Mouse (Mus musculus) testis, postnatal 10 days (tissue): Measurements from ENCODE around the gene Adcy1.

ENCODE experiments used
- DNase-seq: peaks from one replicate; pipeline ENCODE4 v3.0.0; 2021; ENCODE audit warnings: low spot score

Adcy1 gene

GRCm38 (mm10) chr11:7069762-7070161 is 6.5 kb downstream of the Adcy1 start:
- no peak for DNase-seq

- DNase-seq, result no peak
Observed at GRCm38 (mm10) chr11:7071617-7072016, 8.3 kb downstream of the Adcy1 start.

GRCm38 (mm10) chr11:7073556-7073955 is 10.3 kb downstream of the Adcy1 start:
- no peak for DNase-seq

- DNase-seq, result no peak
Observed at GRCm38 (mm10) chr11:7076510-7076909, 13.2 kb downstream of the Adcy1 start.

GRCm38 (mm10) chr11:7081893-7082292 is 18.6 kb downstream of the Adcy1 start:
- DNase-seq, result no peak

GRCm38 (mm10) chr11:7083911-7084310 is 20.6 kb downstream of the Adcy1 start:
- DNase-seq, result no peak

- no peak for DNase-seq
Observed at GRCm38 (mm10) chr11:7085184-7085583, 21.9 kb downstream of the Adcy1 start.

GRCm38 (mm10) chr11:7091120-7091519 is 27.8 kb downstream of the Adcy1 start:
- no peak for DNase-seq

GRCm38 (mm10) chr11:7094844-7095243 is 31.6 kb downstream of the Adcy1 start:
- no peak for DNase-seq

GRCm38 (mm10) chr11:7101674-7102073 is 38.4 kb downstream of the Adcy1 start:
- DNase-seq, result no peak

GRCm38 (mm10) chr11:7102256-7103194 is 39.2 kb downstream of the Adcy1 start:
- no peak for DNase-seq

- DNase-seq, result no peak
Observed at GRCm38 (mm10) chr11:7105337-7105736, 42.0 kb downstream of the Adcy1 start.

GRCm38 (mm10) chr11:7109131-7109530 is 45.8 kb downstream of the Adcy1 start:
- no peak for DNase-seq

GRCm38 (mm10) chr11:7113046-7113445 is 49.8 kb downstream of the Adcy1 start:
- no peak for DNase-seq

- DNase-seq, result peak; percentile 52
Observed at GRCm38 (mm10) chr11:7113687-7114086, 50.4 kb downstream of the Adcy1 start.

GRCm38 (mm10) chr11:7114312-7114711 is 51.0 kb downstream of the Adcy1 start:
- no peak for DNase-seq

- no peak for DNase-seq
Observed at GRCm38 (mm10) chr11:7116647-7117046, 53.4 kb downstream of the Adcy1 start.

- no peak for DNase-seq
Observed at GRCm38 (mm10) chr11:7129319-7130051, 66.2 kb downstream of the Adcy1 start.

- DNase-seq, result no peak
Observed at GRCm38 (mm10) chr11:7132736-7133387, 69.6 kb downstream of the Adcy1 start.

- DNase-seq, result no peak
Observed at GRCm38 (mm10) chr11:7133736-7134135, 70.4 kb downstream of the Adcy1 start.

GRCm38 (mm10) chr11:7134319-7134718 is 71.0 kb downstream of the Adcy1 start:
- no peak for DNase-seq

- no peak for DNase-seq
Observed at GRCm38 (mm10) chr11:7135301-7135700, 72.0 kb downstream of the Adcy1 start.

- DNase-seq, result no peak
Observed at GRCm38 (mm10) chr11:7135763-7136162, 72.5 kb downstream of the Adcy1 start.
